Mouse (Mus musculus) G1E (cell line): ENCODE measurements around the gene Tsks.

Experiments used
- CTCF ChIP-seq: IDR thresholded peaks from 2 replicates; pipeline ENCODE4 v1.5.1; 2012; ENCODE audit warnings: low read depth, low read length, inconsistent platforms, mixed read lengths
- GATA1 ChIP-seq: IDR thresholded peaks from 2 replicates; pipeline ENCODE4 v1.6.1; 2012; ENCODE audit warnings: borderline replicate concordance, low read length, inconsistent platforms, mixed read lengths
- GATA2 ChIP-seq: IDR thresholded peaks from 2 replicates; pipeline ENCODE4 v1.6.1; 2012; ENCODE audit warnings: low read depth, low read length, inconsistent platforms, borderline replicate concordance
- TAL1 ChIP-seq: conservative IDR thresholded peaks from 2 replicates; pipeline ENCODE4 v1.6.1; 2012; ENCODE audit warnings: low read depth, low read length, inconsistent platforms, mixed read lengths

- no peak for TF ChIP-seq CTCF
- no peak for TF ChIP-seq GATA2
- TF ChIP-seq GATA1, result no peak
- no peak for TF ChIP-seq TAL1
Observed at GRCm38 (mm10) chr7:44901230-44901722, 41.7 kb upstream of the Tsks start.
